Mouse (Mus musculus) thymus, adult 2 months (tissue): Measurements from ENCODE around the gene Nomo1. TPM values are rescaled to one million over a fixed set of nuclear protein-coding genes. Genes with fewer than 3 reads are reported as not detected.

Experiments used
- DNase-seq: peaks from one replicate; pipeline ENCODE4 v3.0.0; 2021
- H3K27ac ChIP-seq: fragments of 200-500 bp; 2 replicates; pipeline ENCODE4 v1.5.1; 2012; ENCODE audit warnings: low read length, control low read depth; ENCODE audit not compliant: control insufficient read depth, insufficient read depth
- H3K27me3 ChIP-seq: fragments of 200-500 bp; 2 replicates; pipeline ENCODE4 v1.6.1; 2012; ENCODE audit warnings: mild to moderate bottlenecking, low read length, moderate library complexity, mixed read lengths; ENCODE audit not compliant: control insufficient read depth, insufficient read depth
- H3K36me3 ChIP-seq: fragments of 200-500 bp; 2 replicates; pipeline ENCODE4 v1.6.1; 2012; ENCODE audit warnings: mild to moderate bottlenecking, low read length, moderate library complexity; ENCODE audit not compliant: control insufficient read depth, insufficient read depth
- H3K4me1 ChIP-seq: fragments of 200-500 bp; replicated peaks from 2 replicates; pipeline ENCODE4 v1.6.1; 2012; ENCODE audit warnings: low read length; ENCODE audit not compliant: control insufficient read depth, insufficient read depth
- H3K4me3 ChIP-seq: fragments of 200-500 bp; 2 replicates; pipeline ENCODE4 v1.5.1; 2012; ENCODE audit warnings: mild to moderate bottlenecking, low read length, control low read depth, moderate library complexity; ENCODE audit not compliant: control insufficient read depth, insufficient read depth
- CTCF ChIP-seq: fragments of 200-500 bp; IDR thresholded peaks from 2 replicates; pipeline ENCODE4 v1.5.1; 2012; ENCODE audit warnings: mild to moderate bottlenecking, control low read depth, low read length, moderate library complexity, borderline replicate concordance; ENCODE audit not compliant: control insufficient read depth, poor library complexity, insufficient read depth; ENCODE audit errors: extremely low read depth
- POLR2A ChIP-seq: fragments of 200-500 bp; IDR thresholded peaks from 2 replicates; pipeline ENCODE4 v1.6.1; 2012; ENCODE audit warnings: mild to moderate bottlenecking, low read length, control low read depth, moderate library complexity; ENCODE audit not compliant: control insufficient read depth, poor library complexity, insufficient read depth; ENCODE audit errors: extremely low read depth
- WGBS: fragments of 180-500 bp; shearing (Covaris S2); methylation state at CpG from one replicate; pipeline ENCODE4 v1.1.7; 2018; 5-methylcytosine and 5-hydroxymethylcytosine counted together
- polyA plus RNA-seq: library from polyadenylated mRNA; depleted of rRNA; stranded (reverse); fragments of >200 nt; gene quantifications from 2 replicates; pipeline ENCODE4 v1.2.3, GENCODE M21; 2012

Nomo1 gene
- polyA plus RNA-seq, 1 experiment = 37.4 TPM

DNA sequence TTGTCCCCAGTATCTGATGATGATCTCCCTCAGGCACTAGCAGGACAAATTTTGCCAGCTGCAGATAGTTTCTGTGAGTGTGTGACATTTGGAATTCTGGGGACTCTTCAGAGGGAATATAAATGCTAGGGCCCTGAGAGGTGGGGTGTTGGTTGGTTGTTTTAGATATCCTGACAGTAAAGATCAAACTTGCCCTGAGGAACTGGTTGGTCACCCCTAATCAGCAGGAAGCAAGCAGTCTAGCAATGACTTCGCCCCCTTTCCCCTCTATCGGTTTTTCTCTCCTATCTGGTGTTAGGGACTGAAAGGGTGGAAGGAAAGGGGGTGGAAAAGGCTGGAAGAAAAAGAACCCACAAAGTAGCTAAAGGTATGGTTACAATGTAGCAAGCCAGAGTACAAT, 2.0 kb downstream of the Nomo1 start:
- TF ChIP-seq CTCF (no peak), POLR2A (no peak)
- 80% methylated on average over 2 of the region's 2 CpGs for WGBS
- peaks cover 10% of the 10 kb centered on the region for H3K4me1 ChIP-seq
- no peak for DNase-seq
- no peak overlapping the region for H3K4me3 ChIP-seq
- H3K27me3 ChIP-seq = no peaks in the 10 kb centered on the region
- 0 out of 2 replicates have a peak, but pooled peaks cover 6% of the 10 kb centered on the region for H3K36me3 ChIP-seq
- no peak overlapping the region for H3K27ac ChIP-seq

DNA sequence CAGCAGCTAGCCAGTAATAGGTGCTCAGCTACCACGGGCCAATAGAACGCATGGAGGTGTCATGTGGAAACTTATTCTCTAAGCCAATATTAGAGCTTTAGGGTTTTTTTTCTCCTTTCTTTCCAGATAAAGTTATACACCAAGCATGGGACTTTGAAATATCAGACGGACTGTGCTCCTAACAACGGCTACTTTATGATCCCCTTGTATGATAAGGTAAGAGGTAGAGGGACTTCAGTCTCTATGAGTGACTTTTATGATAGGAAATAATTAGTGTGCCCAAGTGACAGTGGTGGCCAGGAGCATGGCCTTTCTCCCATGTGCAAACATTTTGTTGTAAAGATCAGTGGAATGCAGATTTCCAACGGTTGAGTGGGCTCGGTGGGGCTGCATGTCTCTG, 3.9 kb downstream of the Nomo1 start:
- no peak for DNase-seq
- WGBS = 94% methylated on average over 6 of the region's 6 CpGs
- TF ChIP-seq POLR2A (no peak), CTCF (no peak)
- Histone ChIP-seq H3K27ac (no peak overlapping the region), H3K36me3 (peaks cover 9% of the 10 kb centered on the region), H3K4me3 (no peak overlapping the region), H3K4me1 (peaks cover 10% of the 10 kb centered on the region), H3K27me3 (no peaks in the 10 kb centered on the region)

DNA sequence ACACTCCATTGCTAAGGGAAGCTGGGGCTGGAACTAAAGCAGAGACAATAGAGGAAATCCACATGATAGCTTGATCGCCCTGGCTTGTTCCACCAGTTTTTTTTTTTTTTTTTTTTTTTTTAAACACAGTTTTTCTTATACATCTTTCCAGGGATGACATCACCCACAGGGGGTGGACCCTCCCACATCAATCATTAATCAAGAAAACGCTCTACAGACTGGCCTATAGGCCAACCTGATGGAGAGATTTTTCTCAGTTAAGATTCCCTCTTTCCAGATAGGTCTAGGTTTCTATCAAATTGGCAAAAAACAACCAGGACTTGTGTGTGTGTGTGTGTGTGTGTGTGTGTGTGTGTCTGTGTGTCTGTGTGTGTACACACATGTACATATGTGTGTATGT, 6.4 kb downstream of the Nomo1 start:
- Histone ChIP-seq H3K27me3 (no peaks in the 10 kb centered on the region), H3K36me3 (peaks cover 24% of the 10 kb centered on the region), H3K4me3 (no peak overlapping the region), H3K27ac (no peak overlapping the region), H3K4me1 (peaks cover 2% of the 10 kb centered on the region; the same call in 1 of the 2 replicates)
- DNase-seq = no peak
- TF ChIP-seq CTCF (no peak), POLR2A (no peak)
- WGBS = 95% methylated on average over 2 of the region's 2 CpGs

DNA sequence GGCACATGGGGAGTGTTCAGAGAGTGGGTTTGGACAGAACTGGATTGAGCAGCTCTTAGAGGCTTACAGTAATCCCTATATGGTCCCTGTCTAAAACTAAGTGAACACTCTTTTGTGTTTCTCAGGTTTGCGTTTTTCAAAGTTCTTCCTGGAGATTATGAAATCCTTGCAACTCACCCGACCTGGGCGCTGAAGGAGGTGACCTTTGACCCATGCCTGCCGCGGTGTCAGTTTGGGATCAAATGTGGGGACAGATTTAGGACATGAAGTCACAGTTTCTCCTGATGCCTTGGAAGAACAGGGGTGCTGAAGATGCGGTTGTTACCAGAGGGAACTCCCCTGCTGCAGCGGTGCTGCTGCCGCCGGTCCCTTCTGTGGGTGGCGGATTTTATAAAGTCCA, 10.6 kb downstream of the Nomo1 start:
- Histone ChIP-seq H3K27ac (no peak overlapping the region), H3K27me3 (no peaks in the 10 kb centered on the region), H3K4me1 (no peaks in the 10 kb centered on the region), H3K36me3 (peaks cover 41% of the 10 kb centered on the region), H3K4me3 (no peak overlapping the region)
- WGBS = 98% methylated on average over 10 of the region's 10 CpGs
- DNase-seq = no peak
- TF ChIP-seq CTCF (no peak), POLR2A (no peak)

DNA sequence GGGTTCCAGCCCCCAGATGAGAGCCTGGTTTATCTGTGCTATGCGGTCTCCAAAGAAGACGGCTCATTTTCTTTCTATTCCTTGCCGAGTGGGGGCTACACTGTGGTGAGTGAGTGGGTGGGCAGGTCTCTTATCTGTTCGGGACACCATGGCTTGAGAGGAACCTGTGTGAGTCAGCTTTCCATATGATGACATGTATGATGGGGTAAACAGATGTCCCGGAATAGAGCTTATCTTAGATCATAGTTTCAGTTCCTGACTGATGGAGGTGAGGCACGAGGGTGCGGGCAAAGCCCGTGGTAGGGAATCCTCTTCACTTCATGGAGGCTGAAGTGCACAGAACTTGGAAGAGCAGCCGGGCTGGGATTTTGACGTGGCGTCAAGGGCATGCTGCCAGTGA, 12.4 kb downstream of the Nomo1 start:
- no peak overlapping the region for H3K27ac ChIP-seq
- no peak for TF ChIP-seq POLR2A
- H3K4me3 ChIP-seq = no peak overlapping the region
- H3K4me1 ChIP-seq = no peaks in the 10 kb centered on the region
- WGBS = 93% methylated on average over 11 of the region's 11 CpGs
- H3K36me3 ChIP-seq = peaks cover 38% of the 10 kb centered on the region
- H3K27me3 ChIP-seq = no peaks in the 10 kb centered on the region
- DNase-seq = no peak

DNA sequence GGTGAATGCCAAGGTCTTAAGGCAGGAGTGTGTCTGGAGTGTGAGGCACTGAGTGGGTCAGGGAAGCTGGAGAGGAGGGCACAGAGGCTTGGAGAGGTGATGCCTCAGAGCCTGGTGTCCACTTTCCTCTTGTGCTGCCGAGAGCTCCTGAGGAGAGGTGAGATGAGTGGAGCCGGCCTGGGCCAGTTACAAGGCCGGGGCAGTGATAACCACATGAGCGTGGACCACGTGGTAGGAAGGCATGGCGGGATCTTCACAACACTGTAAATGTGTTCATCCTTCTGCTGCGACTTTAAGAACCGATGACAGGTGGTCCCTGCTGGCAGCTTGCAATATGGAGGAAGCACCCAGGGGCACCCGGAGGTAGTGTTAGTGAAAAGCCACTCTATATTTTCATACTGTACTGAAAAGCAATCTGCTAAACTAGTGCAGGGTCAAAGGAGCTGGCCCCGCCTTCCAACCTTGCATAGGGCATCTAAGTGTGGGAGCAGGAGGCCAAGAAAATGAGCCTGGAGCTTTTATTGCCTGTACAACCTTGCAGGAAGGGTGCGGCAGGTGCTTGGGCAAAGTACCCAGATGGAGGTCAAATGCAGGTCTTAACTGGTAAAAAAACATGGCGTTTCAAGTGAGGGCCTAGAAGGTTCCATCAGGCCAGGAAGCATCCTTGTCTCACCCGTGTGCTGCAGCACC, 14.5 kb downstream of the Nomo1 start:
- TF ChIP-seq CTCF (no peak), POLR2A (no peak)

DNA sequence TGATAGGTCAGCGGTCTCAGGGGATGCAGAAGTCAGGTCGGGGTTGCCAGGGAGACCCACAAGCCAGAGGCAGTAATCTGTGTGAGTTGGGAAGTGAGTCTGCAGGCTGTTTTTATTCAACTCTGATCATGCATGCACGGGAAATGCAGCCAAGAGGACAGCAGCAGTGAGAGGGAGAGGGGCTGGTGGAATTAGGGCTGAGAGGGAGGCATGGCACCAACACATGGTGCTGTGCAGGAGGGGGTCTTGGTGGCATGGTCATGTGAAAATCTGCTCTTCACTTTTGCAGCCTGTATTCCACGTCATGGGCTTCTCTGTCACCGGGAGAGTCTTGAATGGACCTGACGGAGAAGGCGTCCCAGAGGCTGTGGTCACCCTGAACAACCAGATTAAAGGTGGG, 16.5 kb downstream of the Nomo1 start:
- DNase-seq = no peak
- Histone ChIP-seq H3K27me3 (no peaks in the 10 kb centered on the region), H3K4me1 (no peaks in the 10 kb centered on the region), H3K27ac (no peak overlapping the region), H3K36me3 (peaks cover 20% of the 10 kb centered on the region), H3K4me3 (no peak overlapping the region)
- TF ChIP-seq CTCF (no peak), POLR2A (no peak)
- WGBS = 94% methylated on average over 7 of the region's 7 CpGs

More for the DNA sequence above, 14.5 kb downstream of the Nomo1 start:
- 95% methylated on average over 13 of the region's 13 CpGs for WGBS
- DNase-seq = no peak
- H3K27me3 ChIP-seq = no peaks in the 10 kb centered on the region
- H3K36me3 ChIP-seq = peaks cover 29% of the 10 kb centered on the region
- no peak overlapping the region for H3K4me3 ChIP-seq
- H3K4me1 ChIP-seq = no peaks in the 10 kb centered on the region
- H3K27ac ChIP-seq = no peak overlapping the region
